Mouse (Mus musculus): ENCODE data around the gene H1f0.

DNA sequence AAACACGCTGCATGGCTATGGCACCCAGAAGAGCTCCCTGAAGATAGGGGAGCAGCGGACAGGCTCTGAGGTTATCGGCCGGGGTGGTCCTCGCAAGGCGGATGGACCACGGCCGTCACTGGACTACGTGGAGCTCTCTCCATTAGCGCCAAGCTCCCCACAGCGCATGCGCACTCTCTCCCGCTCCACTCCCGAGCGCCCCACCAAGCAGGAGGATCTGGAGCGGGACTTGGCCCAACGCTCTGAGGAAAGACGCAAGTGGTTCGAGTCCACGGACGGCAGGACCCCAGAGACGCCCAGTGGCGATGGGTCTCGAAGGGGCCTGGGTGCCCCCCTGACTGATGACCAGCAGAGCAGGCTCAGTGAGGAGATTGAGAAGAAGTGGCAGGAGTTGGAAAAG is 35.3 kb upstream of the H1f0 start:
- TF ChIP-seq CTCF (IDR thresholded peaks at IDR 0.05; ENCODE audit: low read depth) (no peak), EP300 (IDR thresholded peaks at IDR 0.05; ENCODE audit: low read depth) (no peak)
